Comparison of ENCODE assay signal across 8 mouse cellular contexts in genomic region chr3:14381421-14381992, GRCm38 (mm10).
DNase-seq lines count a peak whose midpoint lies in the region; ATAC-seq and TF ChIP-seq lines count a peak whose summit lies in the region.

No protein-coding gene starts in this region.

- H3K27ac ChIP-seq in heart, embryonic 12.5 days (ENCODE audit: poor library complexity, severe bottlenecking): no peak overlapping the region
- no peak overlapping the region for H3K27ac ChIP-seq in kidney, embryonic 16.5 days (ENCODE audit: low read length)
- H3K27ac ChIP-seq in limb, embryonic 15.5 days: no peak overlapping the region
- H3K27ac ChIP-seq in midbrain, postnatal 0 days (ENCODE audit: low read depth, low read length): no peak overlapping the region
- no peak overlapping the region for H3K27ac ChIP-seq in stomach, postnatal 0 days (replicated peaks)

- DNase-seq in 3134 (ENCODE audit: extremely low read depth, insufficient read length, low spot score) (peak; percentile 33), ZHBTc4 (ENCODE audit: low read depth, low spot score) (peak; percentile 78)
- DNase-seq in embryo, embryonic 10.5 days (ENCODE audit: low spot score): peak; percentile 77
- peak; percentile 76 for DNase-seq in midbrain, postnatal 0 days (ENCODE audit: low spot score)
- peak; percentile 76 for DNase-seq in stomach, postnatal 0 days (ENCODE audit: low spot score)

- TF ChIP-seq EP300 in stomach, postnatal 0 days (optimal IDR thresholded peaks at IDR 0.05): no peak

- H3K4me3 ChIP-seq in heart, embryonic 12.5 days: peak overlapping the region; percentile 36
- H3K4me3 ChIP-seq in kidney, embryonic 16.5 days (ENCODE audit: low read length): peak overlapping the region; percentile 20; the same call in 1 of the 2 replicates
- H3K4me3 ChIP-seq in limb, embryonic 15.5 days: peak overlapping the region; percentile 17; the same call in 1 of the 2 replicates
- no peak overlapping the region for H3K4me3 ChIP-seq in midbrain, postnatal 0 days (ENCODE audit: low read depth, low read length)
- peak overlapping the region; percentile 5; the same call in 1 of the 2 replicates for H3K4me3 ChIP-seq in stomach, postnatal 0 days (ENCODE audit: low read depth, low read length)

- no peak overlapping the region for H3K9ac ChIP-seq in heart, embryonic 12.5 days
- H3K9ac ChIP-seq in kidney, embryonic 16.5 days (replicated peaks; ENCODE audit: low read length): no peak overlapping the region
- H3K9ac ChIP-seq in limb, embryonic 15.5 days: no peak overlapping the region
- H3K9ac ChIP-seq in midbrain, postnatal 0 days (replicated peaks; ENCODE audit: low read length, poor library complexity, severe bottlenecking): no peak overlapping the region
- no peak overlapping the region for H3K9ac ChIP-seq in stomach, postnatal 0 days (ENCODE audit: low read length)

- WGBS in heart, embryonic 12.5 days: 10% methylated on average over 18 of the region's 18 CpGs
- WGBS in kidney, embryonic 16.5 days: 12% methylated on average over 18 of the region's 18 CpGs
- 10% methylated on average over 18 of the region's 18 CpGs for WGBS in limb, embryonic 15.5 days
- 12% methylated on average over 18 of the region's 18 CpGs for WGBS in midbrain, postnatal 0 days
- WGBS in stomach, postnatal 0 days: 12% methylated on average over 18 of the region's 18 CpGs

- peak; percentile 72 for ATAC-seq in heart, embryonic 12.5 days (ENCODE audit: insufficient number of reproducible peaks, low FRiP score)
- peak; percentile 98 for ATAC-seq in kidney, embryonic 16.5 days (ENCODE audit: low FRiP score, low TSS enrichment)
- ATAC-seq in limb, embryonic 15.5 days (ENCODE audit: insufficient number of reproducible peaks, low FRiP score, low TSS enrichment, low read depth): peak; percentile 77
- peak; percentile 89 for ATAC-seq in midbrain, postnatal 0 days (ENCODE audit: low FRiP score)
- peak; percentile 87 for ATAC-seq in stomach, postnatal 0 days (ENCODE audit: low FRiP score, low TSS enrichment)

- no peaks in the 10 kb centered on the region for H3K9me3 ChIP-seq in heart, embryonic 12.5 days (replicated peaks)
- no peaks in the 10 kb centered on the region for H3K9me3 ChIP-seq in kidney, embryonic 16.5 days (ENCODE audit: low read length)
- H3K9me3 ChIP-seq in limb, embryonic 15.5 days: no peaks in the 10 kb centered on the region
- no peaks in the 10 kb centered on the region for H3K9me3 ChIP-seq in midbrain, postnatal 0 days (ENCODE audit: low read length)
- no peaks in the 10 kb centered on the region for H3K9me3 ChIP-seq in stomach, postnatal 0 days (ENCODE audit: control insufficient read depth, low read length)

- H3K4me1 ChIP-seq in heart, embryonic 12.5 days (replicated peaks): no peaks in the 10 kb centered on the region
- H3K4me1 ChIP-seq in kidney, embryonic 16.5 days (ENCODE audit: insufficient read depth, low read length): no peaks in the 10 kb centered on the region
- H3K4me1 ChIP-seq in limb, embryonic 15.5 days: peaks cover 3% of the 10 kb centered on the region; the same call in 1 of the 2 replicates
- H3K4me1 ChIP-seq in midbrain, postnatal 0 days (ENCODE audit: insufficient read depth, low read length): no peaks in the 10 kb centered on the region
- no peaks in the 10 kb centered on the region for H3K4me1 ChIP-seq in stomach, postnatal 0 days (replicated peaks; ENCODE audit: control insufficient read depth, insufficient read depth)

- H3K4me2 ChIP-seq in heart, embryonic 12.5 days: peak overlapping the region; percentile 65
- peak overlapping the region; percentile 49 for H3K4me2 ChIP-seq in kidney, embryonic 16.5 days (replicated peaks; ENCODE audit: low read depth, low read length)
- peak overlapping the region; percentile 43 for H3K4me2 ChIP-seq in limb, embryonic 15.5 days
- H3K4me2 ChIP-seq in midbrain, postnatal 0 days (ENCODE audit: low read depth, low read length, poor library complexity, severe bottlenecking): peak overlapping the region; percentile 40
- H3K4me2 ChIP-seq in stomach, postnatal 0 days (replicated peaks; ENCODE audit: low read depth): peak overlapping the region; percentile 39

- TF ChIP-seq CTCF in midbrain, postnatal 0 days (IDR thresholded peaks at IDR 0.05): peak; percentile 86
- TF ChIP-seq CTCF in stomach, postnatal 0 days (IDR thresholded peaks at IDR 0.05; ENCODE audit: low read depth): peak; percentile 87

- no peaks in the 10 kb centered on the region for H3K27me3 ChIP-seq in heart, embryonic 12.5 days (replicated peaks)
- no peaks in the 10 kb centered on the region for H3K27me3 ChIP-seq in kidney, embryonic 16.5 days (ENCODE audit: insufficient read depth, low read length)
- H3K27me3 ChIP-seq in limb, embryonic 15.5 days: no peaks in the 10 kb centered on the region
- no peaks in the 10 kb centered on the region for H3K27me3 ChIP-seq in midbrain, postnatal 0 days (ENCODE audit: insufficient read depth, low read length)
- no peaks in the 10 kb centered on the region for H3K27me3 ChIP-seq in stomach, postnatal 0 days (ENCODE audit: control insufficient read depth, insufficient read depth, low read length)

- H3K36me3 ChIP-seq in heart, embryonic 12.5 days: no peaks in the 10 kb centered on the region
- no peaks in the 10 kb centered on the region for H3K36me3 ChIP-seq in kidney, embryonic 16.5 days (ENCODE audit: insufficient read depth, low read length)
- H3K36me3 ChIP-seq in limb, embryonic 15.5 days: no peaks in the 10 kb centered on the region
- no peaks in the 10 kb centered on the region for H3K36me3 ChIP-seq in midbrain, postnatal 0 days (ENCODE audit: insufficient read depth, low read length)
- no peaks in the 10 kb centered on the region for H3K36me3 ChIP-seq in stomach, postnatal 0 days (ENCODE audit: control insufficient read depth, insufficient read depth, low read length)
